Mouse (Mus musculus): Measurements from ENCODE around the gene Tectb. TPM values are rescaled to one million over a fixed set of nuclear protein-coding genes. Genes with fewer than 3 reads are reported as not detected.
"Not testable (repeated sequence)": the region's sequence is repeated elsewhere in the genome, so short reads cannot be mapped to it uniquely, and the experiment has no call there.

Gene Tectb
- polyA plus RNA-seq, 1 experiment from 2014 or later: 0.08 TPM

DNA sequence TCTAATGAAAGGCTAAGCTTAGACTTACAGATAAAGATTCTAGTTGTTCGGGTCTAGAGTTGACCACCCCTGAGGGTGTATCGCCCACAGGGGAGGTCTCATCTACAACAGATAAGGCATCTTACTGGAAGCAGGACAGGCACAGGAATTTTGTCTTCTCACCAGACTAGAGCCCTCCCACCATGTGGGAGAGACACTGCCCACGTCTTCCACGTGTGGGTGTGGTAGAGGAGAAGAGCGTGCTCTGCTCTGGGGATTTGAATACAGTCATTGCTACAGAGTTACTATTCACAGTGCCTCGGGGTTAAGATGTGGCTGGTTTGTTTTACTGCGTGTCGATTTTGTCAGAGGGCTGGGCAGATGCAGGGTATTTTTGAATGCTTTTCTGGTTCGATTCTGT is 33.0 kb upstream of the Tectb start:
- no peaks in the 10 kb centered on the region for H3K36me3 ChIP-seq
- H3K9ac ChIP-seq: no peak overlapping the region
- 0 out of 2 replicates have a peak, but pooled peaks have one; percentile 27 for ATAC-seq
- H3K4me2 ChIP-seq (replicated peaks): no peak overlapping the region
- peaks cover 15% of the 10 kb centered on the region; the same call in 1 of the 2 replicates for H3K4me1 ChIP-seq (replicated peaks)
- no peak overlapping the region for H3K27ac ChIP-seq
- H3K27me3 ChIP-seq (replicated peaks): no peaks in the 10 kb centered on the region
- no peak overlapping the region for H3K4me3 ChIP-seq (replicated peaks)
- no peaks in the 10 kb centered on the region for H3K9me3 ChIP-seq
- WGBS: 61% methylated on average over 9 of the region's 9 CpGs

DNA sequence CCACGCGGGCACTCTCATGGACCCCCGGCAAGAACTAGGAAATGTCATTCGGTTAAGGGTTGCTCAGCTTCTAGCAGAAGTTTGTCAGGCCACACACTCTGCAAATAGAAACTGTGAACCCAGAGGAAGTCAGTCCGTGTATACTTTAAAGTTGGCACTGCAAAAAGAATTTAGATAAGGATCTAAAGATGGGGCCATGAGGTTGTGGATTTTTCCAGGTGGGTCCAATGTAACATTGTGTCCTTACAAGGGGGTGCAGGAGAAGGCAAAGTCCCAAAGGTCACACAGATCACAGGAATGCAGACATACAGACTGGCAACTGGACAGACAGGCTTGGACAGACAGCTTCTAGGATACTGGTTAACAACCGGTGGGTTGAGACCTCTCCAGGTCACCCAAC is 32.4 kb upstream of the Tectb start:
- Histone ChIP-seq H3K4me1 (replicated peaks) (peaks cover 15% of the 10 kb centered on the region; the same call in 1 of the 2 replicates), H3K9me3 (no peaks in the 10 kb centered on the region)
- ATAC-seq: peak; percentile 48; the same call in 1 of the 2 replicates

DNA sequence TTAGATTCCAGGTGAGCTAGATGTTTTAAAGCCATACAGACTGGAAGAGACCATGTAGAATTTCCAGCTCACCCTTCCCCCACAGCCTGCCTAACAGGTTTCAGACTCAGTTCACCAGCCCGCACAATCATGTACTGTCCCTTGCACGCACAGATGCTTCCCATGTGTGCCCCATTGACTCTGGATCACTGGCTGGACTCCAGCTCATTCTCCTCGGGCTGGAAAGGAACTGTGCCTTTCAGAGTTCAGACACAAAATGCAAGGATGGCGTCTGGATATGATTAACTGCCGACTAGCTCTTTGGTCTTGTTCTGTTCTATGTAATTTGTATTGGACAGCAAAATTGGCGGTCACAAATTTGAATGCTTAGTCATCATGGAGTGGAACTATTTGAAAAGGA is 30.9 kb upstream of the Tectb start:
- WGBS: 69% methylated on average over 6 of the region's 6 CpGs
- no peaks in the 10 kb centered on the region for H3K9me3 ChIP-seq
- H3K9ac ChIP-seq: no peak overlapping the region
- peaks cover 10% of the 10 kb centered on the region; the same call in 1 of the 2 replicates for H3K4me1 ChIP-seq (replicated peaks)
- no peak overlapping the region for H3K27ac ChIP-seq
- H3K27me3 ChIP-seq (replicated peaks): no peaks in the 10 kb centered on the region
- ATAC-seq: no peak
- H3K4me3 ChIP-seq (replicated peaks): no peak overlapping the region
- H3K36me3 ChIP-seq: no peaks in the 10 kb centered on the region
- H3K4me2 ChIP-seq (replicated peaks): no peak overlapping the region

More for the DNA sequence above, 32.4 kb upstream of the Tectb start:
- no peaks in the 10 kb centered on the region for H3K36me3 ChIP-seq
- 65% methylated on average over 6 of the region's 6 CpGs for WGBS
- H3K4me2 ChIP-seq (replicated peaks): no peak overlapping the region
- H3K4me3 ChIP-seq (replicated peaks): no peak overlapping the region
- H3K27me3 ChIP-seq (replicated peaks): no peaks in the 10 kb centered on the region
- no peak overlapping the region for H3K9ac ChIP-seq
- peak overlapping the region; percentile 3; the same call in 1 of the 2 replicates for H3K27ac ChIP-seq

- H3K9ac ChIP-seq; H3K4me3 ChIP-seq (replicated peaks); H3K4me1 ChIP-seq (replicated peaks); H3K27me3 ChIP-seq (replicated peaks); H3K27ac ChIP-seq; H3K4me2 ChIP-seq (replicated peaks); H3K36me3 ChIP-seq; ATAC-seq; H3K9me3 ChIP-seq: not testable (repeated sequence)
- 59% methylated on average over 6 of the region's 6 CpGs for WGBS
These were observed 28.3 kb upstream of the Tectb start for GRCm38 (mm10) chr19:55152274-55152673.

GRCm38 (mm10) chr19:55152983-55153382 is 27.6 kb upstream of the Tectb start:
- WGBS: 87% methylated on average over 6 of the region's 6 CpGs
- no peak overlapping the region for H3K4me3 ChIP-seq (replicated peaks)
- no peaks in the 10 kb centered on the region for H3K27me3 ChIP-seq (replicated peaks)
- H3K9me3 ChIP-seq: no peaks in the 10 kb centered on the region
- 0 out of 2 replicates have a peak, but pooled peaks cover 3% of the 10 kb centered on the region for H3K4me1 ChIP-seq (replicated peaks)
- ATAC-seq: no peak
- H3K4me2 ChIP-seq (replicated peaks): no peak overlapping the region
- H3K36me3 ChIP-seq: no peaks in the 10 kb centered on the region
- no peak overlapping the region for H3K27ac ChIP-seq
- no peak overlapping the region for H3K9ac ChIP-seq

DNA sequence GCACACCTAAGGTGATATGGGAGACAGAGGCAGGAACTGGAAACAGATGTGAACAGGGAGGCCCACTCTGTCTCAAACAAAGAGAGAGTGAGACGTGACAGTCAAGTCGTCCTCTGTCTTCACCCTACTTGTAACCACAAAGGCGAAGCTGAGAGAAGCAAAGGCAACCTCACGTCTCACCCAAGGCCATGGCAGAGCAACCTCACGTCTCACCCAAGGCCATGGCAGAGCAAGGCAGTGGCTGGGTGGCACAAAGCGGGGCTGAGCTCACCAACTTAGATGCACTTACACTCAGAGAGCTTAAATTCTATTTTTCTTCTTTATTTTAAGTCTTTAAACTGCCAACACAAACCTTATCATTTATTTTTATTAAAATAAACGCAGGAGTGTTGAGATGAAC is 23.5 kb upstream of the Tectb start:
- Histone ChIP-seq H3K4me2 (replicated peaks) (no peak overlapping the region), H3K9ac (no peak overlapping the region), H3K9me3 (no peaks in the 10 kb centered on the region), H3K4me1 (replicated peaks) (no peaks in the 10 kb centered on the region), H3K27me3 (replicated peaks) (no peaks in the 10 kb centered on the region), H3K4me3 (replicated peaks) (no peak overlapping the region), H3K36me3 (no peaks in the 10 kb centered on the region), H3K27ac (no peak overlapping the region)
- ATAC-seq: no peak
- 86% methylated on average over 7 of the region's 7 CpGs for WGBS

- ATAC-seq: no peak
- H3K36me3 ChIP-seq: no peaks in the 10 kb centered on the region
- no peaks in the 10 kb centered on the region for H3K4me1 ChIP-seq (replicated peaks)
- no peaks in the 10 kb centered on the region for H3K9me3 ChIP-seq
- no peak overlapping the region for H3K4me3 ChIP-seq (replicated peaks)
- H3K9ac ChIP-seq: no peak overlapping the region
- H3K27me3 ChIP-seq (replicated peaks): no peaks in the 10 kb centered on the region
- no peak overlapping the region for H3K4me2 ChIP-seq (replicated peaks)
- 57% methylated on average over 8 of the region's 8 CpGs for WGBS
- no peak overlapping the region for H3K27ac ChIP-seq
These were observed 21.9 kb upstream of the Tectb start for GRCm38 (mm10) chr19:55158606-55159005.

DNA sequence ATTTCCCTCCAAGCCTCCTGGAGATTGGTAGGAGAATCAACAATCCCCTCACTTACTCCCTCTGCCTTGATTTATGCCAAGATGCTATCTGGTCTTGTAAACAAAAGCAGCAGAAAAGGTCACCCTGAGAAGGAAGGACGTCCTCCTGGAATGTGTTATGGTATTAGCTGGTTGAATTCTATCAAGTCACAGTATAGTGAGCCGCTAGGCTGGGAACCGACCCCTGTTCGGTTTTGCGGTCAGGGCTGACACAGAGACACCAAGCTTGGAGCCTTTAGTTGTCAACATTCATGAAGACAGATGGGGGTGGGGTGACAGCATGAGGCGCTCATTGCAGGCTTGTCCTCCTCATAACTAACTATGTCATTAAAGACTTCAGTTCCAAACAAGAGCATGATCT is 20.7 kb upstream of the Tectb start:
- H3K4me2 ChIP-seq (replicated peaks): no peak overlapping the region
- H3K9ac ChIP-seq: no peak overlapping the region
- H3K9me3 ChIP-seq: no peaks in the 10 kb centered on the region
- H3K27ac ChIP-seq: no peak overlapping the region
- H3K4me1 ChIP-seq (replicated peaks): no peaks in the 10 kb centered on the region
- 44% methylated on average over 6 of the region's 6 CpGs for WGBS
- ATAC-seq: no peak
- no peaks in the 10 kb centered on the region for H3K27me3 ChIP-seq (replicated peaks)
- no peaks in the 10 kb centered on the region for H3K36me3 ChIP-seq
- no peak overlapping the region for H3K4me3 ChIP-seq (replicated peaks)

DNA sequence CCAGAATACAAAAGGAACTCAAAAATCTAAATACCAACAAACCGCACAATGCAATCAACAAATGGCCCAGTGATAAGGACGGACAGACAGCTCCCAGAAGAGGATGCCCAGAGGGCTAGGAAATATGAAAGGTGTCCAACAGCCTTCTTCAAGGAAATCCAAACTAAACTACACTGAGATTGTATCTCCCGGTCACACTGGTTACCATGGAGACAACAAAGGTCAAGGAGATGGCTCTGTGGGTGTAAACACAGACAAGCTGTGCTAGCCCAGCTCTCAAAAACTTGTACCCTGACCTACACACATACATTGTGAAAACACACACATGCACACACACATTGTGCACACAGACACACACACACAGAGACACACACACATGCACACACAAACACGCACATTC is 18.3 kb upstream of the Tectb start:
- no peak overlapping the region for H3K27ac ChIP-seq
- H3K9me3 ChIP-seq: no peaks in the 10 kb centered on the region
- no peak overlapping the region for H3K4me2 ChIP-seq (replicated peaks)
- no peak overlapping the region for H3K9ac ChIP-seq
- 61% methylated on average over 4 of the region's 4 CpGs for WGBS
- no peaks in the 10 kb centered on the region for H3K27me3 ChIP-seq (replicated peaks)
- no peaks in the 10 kb centered on the region for H3K36me3 ChIP-seq
- no peak for ATAC-seq
- no peaks in the 10 kb centered on the region for H3K4me1 ChIP-seq (replicated peaks)
- H3K4me3 ChIP-seq (replicated peaks): no peak overlapping the region

DNA sequence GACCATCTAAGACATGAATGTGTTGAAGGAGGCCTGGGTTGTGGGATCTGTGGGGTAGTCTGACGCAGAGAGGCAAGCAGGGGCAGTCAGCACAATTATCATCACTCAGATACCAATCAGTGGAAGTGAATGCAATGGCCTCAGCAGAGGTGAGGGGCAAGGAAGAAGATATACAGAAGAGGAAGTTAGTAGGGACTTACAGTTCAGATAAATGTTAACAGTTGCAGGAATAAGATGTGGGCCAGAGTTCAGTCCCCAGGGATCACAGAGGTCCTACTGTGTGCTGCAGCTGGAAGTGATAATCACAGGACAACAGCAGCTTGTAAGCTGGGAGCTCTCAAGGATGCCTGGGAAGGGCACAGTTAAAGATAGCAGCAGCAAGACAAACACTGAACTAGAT is 16.4 kb upstream of the Tectb start:
- Histone ChIP-seq H3K4me1 (replicated peaks) (no peaks in the 10 kb centered on the region), H3K27ac (no peak overlapping the region), H3K27me3 (replicated peaks) (no peaks in the 10 kb centered on the region), H3K9ac (no peak overlapping the region), H3K36me3 (no peaks in the 10 kb centered on the region), H3K9me3 (no peaks in the 10 kb centered on the region), H3K4me3 (replicated peaks) (no peak overlapping the region), H3K4me2 (replicated peaks) (no peak overlapping the region)
- WGBS: 71% methylated on average over 1 of the region's 1 CpGs
- no peak for ATAC-seq

GRCm38 (mm10) chr19:55165183-55165865 is 15.2 kb upstream of the Tectb start:
- ATAC-seq: peak; percentile 77
- 68% methylated on average over 1 of the region's 1 CpGs for WGBS
- no peak overlapping the region for H3K4me2 ChIP-seq (replicated peaks)

DNA sequence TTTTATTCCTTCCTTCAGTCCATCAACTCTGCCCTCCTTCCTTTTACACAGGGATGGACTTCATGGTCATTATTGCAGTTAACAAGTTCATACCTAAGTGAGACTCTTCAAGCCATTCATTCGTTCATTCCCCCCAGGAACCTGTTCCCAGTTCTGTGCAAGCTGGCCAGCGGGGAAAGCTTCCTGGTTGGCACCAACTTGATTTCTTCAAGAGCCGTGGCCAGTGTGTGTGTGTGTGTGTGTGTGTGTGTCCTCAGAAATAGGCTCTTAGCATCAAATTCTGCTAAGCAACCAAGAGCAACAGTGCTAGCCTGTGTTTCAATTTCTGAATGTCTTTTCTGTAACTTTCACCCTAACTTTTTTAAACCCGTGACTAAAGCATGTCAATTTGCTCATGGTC is 14.6 kb upstream of the Tectb start:
- H3K36me3 ChIP-seq: no peaks in the 10 kb centered on the region
- no peak for ATAC-seq
- H3K4me1 ChIP-seq (replicated peaks): no peaks in the 10 kb centered on the region
- H3K27me3 ChIP-seq (replicated peaks): no peaks in the 10 kb centered on the region
- WGBS: 77% methylated on average over 4 of the region's 4 CpGs
- no peak overlapping the region for H3K4me2 ChIP-seq (replicated peaks)
- no peak overlapping the region for H3K27ac ChIP-seq
- H3K4me3 ChIP-seq (replicated peaks): no peak overlapping the region
- H3K9ac ChIP-seq: no peak overlapping the region
- H3K9me3 ChIP-seq: no peaks in the 10 kb centered on the region

More at GRCm38 (mm10) chr19:55165183-55165865, 15.2 kb upstream of the Tectb start:
- Histone ChIP-seq H3K27me3 (replicated peaks) (no peaks in the 10 kb centered on the region), H3K9me3 (no peaks in the 10 kb centered on the region), H3K36me3 (no peaks in the 10 kb centered on the region), H3K27ac (0 out of 2 replicates have a peak overlapping the region, but pooled peaks have one; percentile 9), H3K4me3 (replicated peaks) (no peak overlapping the region), H3K4me1 (replicated peaks) (no peaks in the 10 kb centered on the region), H3K9ac (no peak overlapping the region)

- H3K9ac ChIP-seq: no peak overlapping the region
These were observed 13.8 kb upstream of the Tectb start for GRCm38 (mm10) chr19:55166741-55167140.

More at GRCm38 (mm10) chr19:55166741-55167140, 13.8 kb upstream of the Tectb start:
- Histone ChIP-seq H3K36me3 (no peaks in the 10 kb centered on the region), H3K27me3 (replicated peaks) (no peaks in the 10 kb centered on the region), H3K9me3 (no peaks in the 10 kb centered on the region), H3K27ac (no peak overlapping the region), H3K4me3 (replicated peaks) (no peak overlapping the region), H3K4me1 (replicated peaks) (no peaks in the 10 kb centered on the region), H3K4me2 (replicated peaks) (no peak overlapping the region)
- ATAC-seq: no peak
- 88% methylated on average over 2 of the region's 2 CpGs for WGBS

Measured in intestine, embryonic 15.5 days (tissue).